Mouse (Mus musculus) bone marrow macrophage, adult 2 months (primary cell): ENCODE measurements around the gene Zfp654.

Experiments
- CTCF ChIP-seq: IDR thresholded peaks from 2 replicates; pipeline ENCODE4 v1.5.1; 2012; ENCODE audit warnings: low read depth, mild to moderate bottlenecking, low read length, moderate library complexity
- POLR2A ChIP-seq: IDR thresholded peaks from 2 replicates; pipeline ENCODE4 v1.6.1; 2012; ENCODE audit warnings: mild to moderate bottlenecking, low read depth, low read length, borderline replicate concordance

DNA sequence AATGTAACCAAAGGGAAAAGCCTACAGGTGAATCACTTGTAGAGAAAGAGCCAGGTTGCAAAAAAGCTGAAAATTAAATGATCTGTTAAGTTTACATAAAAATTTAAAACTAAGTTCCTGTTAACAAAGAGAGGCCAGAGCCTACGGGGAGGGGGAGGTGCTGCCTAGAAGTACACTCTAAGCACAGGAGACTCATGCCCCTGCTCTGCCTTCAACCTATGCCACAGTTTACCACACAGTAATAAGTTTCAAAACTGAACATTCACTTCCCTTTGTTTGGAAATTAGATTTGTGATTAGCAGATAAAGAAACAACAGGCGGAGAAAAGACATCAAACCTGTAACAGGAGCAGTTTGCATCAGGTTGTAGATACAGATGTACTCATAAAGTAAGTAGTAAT is 56.6 kb downstream of the Zfp654 start:
- TF ChIP-seq CTCF (no peak), POLR2A (no peak)
